Mouse (Mus musculus) splenic B cell, adult 2 months (primary cell): ENCODE results near the gene Tppp3.

ENCODE experiments used
- DNase-seq: peaks from one replicate; pipeline ENCODE4 v3.0.0-alpha.2; 2011; ENCODE audit warnings: low read depth, low spot score
- H3K27me3 ChIP-seq: 2 replicates; pipeline ENCODE4 v1.6.1; 2012; ENCODE audit warnings: mild to moderate bottlenecking, low read length, moderate library complexity, mixed read lengths; ENCODE audit not compliant: control insufficient read depth, poor library complexity, insufficient read depth, severe bottlenecking
- H3K36me3 ChIP-seq: 2 replicates; pipeline ENCODE4 v1.6.1; 2012; ENCODE audit warnings: mild to moderate bottlenecking, low read length, moderate library complexity, mixed read lengths; ENCODE audit not compliant: control insufficient read depth, poor library complexity, insufficient read depth, severe bottlenecking

Gene Tppp3

GRCm38 (mm10) chr8:105496439-105497180 is 25.3 kb upstream of the Tppp3 start, which contains the start of gene Zdhhc1:
Zdhhc1 (minus strand) TSS chr8:105496902.
- H3K27me3 ChIP-seq: no peaks in the 10 kb centered on the region
- H3K36me3 ChIP-seq: no peaks in the 10 kb centered on the region
- peak; percentile 78 for DNase-seq

GRCm38 (mm10) chr8:105495350-105496302 is 24.3 kb upstream of the Tppp3 start:
- Histone ChIP-seq H3K27me3 (no peaks in the 10 kb centered on the region), H3K36me3 (no peaks in the 10 kb centered on the region)
- no peak for DNase-seq

- no peaks in the 10 kb centered on the region for H3K36me3 ChIP-seq
- no peak for DNase-seq
- no peaks in the 10 kb centered on the region for H3K27me3 ChIP-seq
Measured at GRCm38 (mm10) chr8:105494566-105494965, 23.2 kb upstream of the Tppp3 start.

DNA sequence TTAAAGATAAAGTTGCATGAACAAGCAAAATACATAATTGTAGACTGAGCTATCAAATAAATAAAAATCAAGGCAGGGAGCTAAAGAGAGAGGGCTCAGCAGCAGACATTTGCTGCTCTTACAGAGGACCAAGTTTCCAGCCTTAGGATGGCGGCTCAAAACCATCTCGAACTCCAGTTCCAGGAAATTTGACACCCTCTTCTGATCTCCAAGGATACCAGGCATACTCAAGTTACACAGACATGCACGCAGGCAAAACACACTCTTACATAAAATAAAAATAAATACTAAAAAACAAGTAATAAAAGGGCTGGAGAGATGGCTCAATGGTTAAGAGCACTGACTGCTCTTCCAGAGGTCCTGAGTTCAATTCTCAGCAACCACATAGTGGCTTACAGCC is 22.2 kb upstream of the Tppp3 start:
- Histone ChIP-seq H3K36me3 (no peaks in the 10 kb centered on the region), H3K27me3 (no peaks in the 10 kb centered on the region)
- no peak for DNase-seq

DNA sequence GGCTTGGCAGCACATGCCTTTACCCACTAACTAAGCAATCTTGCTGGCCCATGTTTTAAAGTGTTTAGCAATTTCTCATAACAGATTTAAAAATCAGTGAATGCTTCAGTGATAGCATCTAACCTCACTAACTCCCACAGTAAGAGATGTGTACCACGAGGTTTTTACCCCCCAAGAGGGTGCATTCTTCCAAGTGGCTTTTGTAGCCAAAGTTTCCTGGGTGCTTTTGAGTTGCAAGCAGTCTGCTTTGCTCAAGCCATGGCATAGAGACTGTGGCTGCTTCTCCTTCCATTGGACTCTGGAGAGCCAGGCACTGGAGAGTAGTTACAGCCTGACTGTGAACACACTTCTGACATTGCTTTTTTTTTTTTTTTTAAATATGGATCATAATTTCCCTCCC is 18.0 kb upstream of the Tppp3 start:
- Histone ChIP-seq H3K27me3 (no peaks in the 10 kb centered on the region), H3K36me3 (no peaks in the 10 kb centered on the region)
- DNase-seq: no peak

DNA sequence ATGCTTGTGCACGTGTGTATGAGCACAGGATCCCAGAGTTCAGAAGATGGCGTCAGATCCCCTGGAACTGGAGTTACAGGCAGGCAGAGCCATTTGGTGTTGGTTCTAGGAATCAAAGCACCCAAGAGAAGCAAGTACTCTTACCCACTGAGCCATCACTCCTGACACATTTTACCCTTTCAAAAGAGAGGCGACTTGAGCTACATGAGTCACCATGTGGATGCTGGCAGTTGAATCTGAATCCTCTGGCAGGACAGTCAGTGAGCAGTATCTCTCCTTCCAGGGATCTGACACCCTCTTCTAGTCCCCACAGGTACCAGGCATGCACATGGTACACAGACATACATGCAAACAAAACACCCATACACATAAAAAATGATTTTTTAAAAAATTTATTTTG is 16.8 kb upstream of the Tppp3 start:
- H3K27me3 ChIP-seq: no peaks in the 10 kb centered on the region
- DNase-seq: no peak

GRCm38 (mm10) chr8:105484392-105484791 is 13.1 kb upstream of the Tppp3 start:
- no peaks in the 10 kb centered on the region for H3K36me3 ChIP-seq
- peak; percentile 50 for DNase-seq

More for the DNA sequence above, 16.8 kb upstream of the Tppp3 start:
- H3K36me3 ChIP-seq: no peaks in the 10 kb centered on the region

DNA sequence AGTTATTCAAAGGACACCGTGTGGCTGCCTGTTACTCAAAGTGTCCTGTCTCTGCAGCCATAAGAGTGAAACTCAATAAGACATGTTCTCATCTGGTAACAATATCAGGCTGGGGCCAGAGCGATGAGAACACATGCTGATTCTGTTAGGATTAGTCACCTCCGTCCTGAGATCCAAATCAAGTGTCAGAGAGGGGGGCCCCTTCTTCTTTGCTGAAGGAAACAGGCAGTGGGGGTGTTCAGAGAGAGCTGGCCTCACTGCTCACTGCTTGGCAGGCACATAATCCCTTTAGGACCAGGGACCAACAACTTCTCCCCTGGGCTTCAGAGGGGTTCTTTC is 12.7 kb upstream of the Tppp3 start:
- DNase-seq: no peak
- H3K36me3 ChIP-seq: no peaks in the 10 kb centered on the region

More at GRCm38 (mm10) chr8:105484392-105484791, 13.1 kb upstream of the Tppp3 start:
- no peaks in the 10 kb centered on the region for H3K27me3 ChIP-seq

GRCm38 (mm10) chr8:105483212-105484029 is 12.1 kb upstream of the Tppp3 start:
- no peak for DNase-seq
- no peaks in the 10 kb centered on the region for H3K36me3 ChIP-seq
- H3K27me3 ChIP-seq: no peaks in the 10 kb centered on the region

More for the DNA sequence above, 12.7 kb upstream of the Tppp3 start:
- no peaks in the 10 kb centered on the region for H3K27me3 ChIP-seq

GRCm38 (mm10) chr8:105482123-105482522 is 10.8 kb upstream of the Tppp3 start:
- Histone ChIP-seq H3K27me3 (no peaks in the 10 kb centered on the region), H3K36me3 (no peaks in the 10 kb centered on the region)
- DNase-seq: no peak

- H3K27me3 ChIP-seq: no peaks in the 10 kb centered on the region
- DNase-seq: peak; percentile 52
- H3K36me3 ChIP-seq: no peaks in the 10 kb centered on the region
Measured at GRCm38 (mm10) chr8:105481453-105481852, 10.1 kb upstream of the Tppp3 start.

DNA sequence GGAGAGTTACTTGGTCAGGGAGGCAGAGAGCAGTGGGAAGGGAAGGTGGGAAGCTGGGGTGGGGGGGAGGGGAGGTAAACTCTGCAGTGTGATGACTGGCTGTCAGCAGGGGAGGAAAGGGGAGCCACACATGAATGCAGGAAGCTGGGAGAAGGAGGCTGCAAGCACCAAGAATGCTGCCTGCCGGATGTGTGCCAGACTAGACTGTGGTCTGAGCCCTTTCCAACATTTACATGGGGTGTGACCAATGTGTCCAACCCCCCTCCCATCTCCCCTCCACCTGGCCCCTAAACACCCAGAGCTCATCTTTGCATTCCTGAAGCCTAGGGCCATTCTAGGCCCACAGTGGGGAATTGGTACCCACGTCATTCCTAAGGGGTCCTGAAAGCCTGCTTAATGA is 9.7 kb upstream of the Tppp3 start:
- H3K27me3 ChIP-seq: no peaks in the 10 kb centered on the region
- no peaks in the 10 kb centered on the region for H3K36me3 ChIP-seq
- no peak for DNase-seq

GRCm38 (mm10) chr8:105477792-105478191 is 6.5 kb upstream of the Tppp3 start:
- H3K27me3 ChIP-seq: no peaks in the 10 kb centered on the region
- H3K36me3 ChIP-seq: no peaks in the 10 kb centered on the region
- no peak for DNase-seq

DNA sequence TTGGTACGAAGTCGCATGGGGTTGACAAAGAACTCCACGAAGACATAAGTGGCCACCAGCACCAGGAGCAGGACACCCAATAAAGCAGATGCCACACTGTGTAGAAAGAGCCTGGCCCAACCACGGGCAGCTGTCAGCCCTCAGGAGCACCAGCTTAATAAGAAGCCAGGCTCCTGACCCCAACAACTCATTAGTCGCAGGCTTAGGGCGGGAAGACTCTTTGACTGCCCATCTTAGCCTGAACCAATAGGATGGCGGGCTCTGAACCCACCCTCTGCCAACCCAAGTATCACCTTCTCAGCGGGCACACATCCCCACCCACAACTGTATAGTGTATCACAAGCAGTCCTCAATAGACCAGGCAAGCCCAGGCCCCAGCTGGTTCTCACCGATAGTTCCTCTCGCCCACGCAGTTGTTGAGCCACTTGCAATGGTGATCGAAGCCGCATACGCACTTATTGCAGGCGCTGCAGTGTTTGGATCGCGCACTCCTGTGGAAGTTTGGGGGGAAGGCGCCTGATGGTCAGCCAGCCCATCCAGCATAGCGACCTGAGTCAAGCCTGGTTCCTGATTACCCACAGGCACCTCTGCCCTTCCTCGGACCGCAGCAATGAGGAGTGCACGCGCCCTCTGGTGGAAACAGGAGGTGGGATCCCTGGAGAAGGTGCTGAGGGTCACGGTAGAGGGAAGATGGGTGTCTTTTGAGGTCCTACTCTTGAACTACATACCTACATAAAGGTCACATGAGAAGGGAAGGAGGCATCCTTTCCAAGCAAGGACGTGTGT is 5.5 kb upstream of the Tppp3 start:
- peak; percentile 28 for DNase-seq
- no peaks in the 10 kb centered on the region for H3K27me3 ChIP-seq
- H3K36me3 ChIP-seq: no peaks in the 10 kb centered on the region
